Mouse (Mus musculus) neutrophil, adult 5-6 weeks (primary cell): ENCODE data around the gene Sept11. TPM values are rescaled to one million over a fixed set of nuclear protein-coding genes. Genes with fewer than 3 reads are reported as not detected.

Experiments used
- ATAC-seq: fragments of 151-379, 151-347 bp; 2 replicates; pipeline ENCODE4 v1.8.0; 2017; ENCODE audit warnings: mild to moderate bottlenecking, moderate TSS enrichment; ENCODE audit not compliant: insufficient number of reproducible peaks, poor library complexity, low FRiP score, severe bottlenecking; ENCODE audit errors: extremely low read depth
- total RNA-seq: library from RNA; stranded (forward); fragments of 200-1000 nt; gene quantifications from 2 replicates; pipeline ENCODE4 v1.2.3, GENCODE M21; 2017

The Sept11 gene
- total RNA-seq, 1 experiment from 2014 or later: 42.7 TPM

- no peak for ATAC-seq
Observed at GRCm38 (mm10) chr5:93124031-93124826, 31.0 kb downstream of the Sept11 start.

DNA sequence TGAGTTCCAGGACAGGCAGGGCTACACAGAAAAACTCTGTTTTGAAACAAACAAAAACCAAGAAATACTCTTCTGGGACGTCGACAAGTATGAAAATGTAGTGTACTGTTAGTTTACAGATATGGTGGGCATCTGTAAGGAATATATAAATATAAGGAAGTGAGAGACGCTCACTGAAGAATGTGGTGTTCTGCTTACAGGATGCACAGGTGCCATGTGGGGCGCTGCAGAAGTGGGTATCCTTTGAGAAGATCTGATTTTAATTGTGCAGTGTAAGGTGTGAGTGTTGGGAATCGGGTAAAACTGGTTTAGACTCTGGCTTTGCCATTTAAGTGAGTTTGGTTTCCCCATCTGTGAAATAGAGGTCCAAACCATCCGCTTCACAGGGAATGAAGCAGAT, 32.1 kb downstream of the Sept11 start:
- peak; percentile 55; the same call in 1 of the 2 replicates for ATAC-seq

- ATAC-seq: no peak
Observed at GRCm38 (mm10) chr5:93126222-93126929, 33.1 kb downstream of the Sept11 start.

DNA sequence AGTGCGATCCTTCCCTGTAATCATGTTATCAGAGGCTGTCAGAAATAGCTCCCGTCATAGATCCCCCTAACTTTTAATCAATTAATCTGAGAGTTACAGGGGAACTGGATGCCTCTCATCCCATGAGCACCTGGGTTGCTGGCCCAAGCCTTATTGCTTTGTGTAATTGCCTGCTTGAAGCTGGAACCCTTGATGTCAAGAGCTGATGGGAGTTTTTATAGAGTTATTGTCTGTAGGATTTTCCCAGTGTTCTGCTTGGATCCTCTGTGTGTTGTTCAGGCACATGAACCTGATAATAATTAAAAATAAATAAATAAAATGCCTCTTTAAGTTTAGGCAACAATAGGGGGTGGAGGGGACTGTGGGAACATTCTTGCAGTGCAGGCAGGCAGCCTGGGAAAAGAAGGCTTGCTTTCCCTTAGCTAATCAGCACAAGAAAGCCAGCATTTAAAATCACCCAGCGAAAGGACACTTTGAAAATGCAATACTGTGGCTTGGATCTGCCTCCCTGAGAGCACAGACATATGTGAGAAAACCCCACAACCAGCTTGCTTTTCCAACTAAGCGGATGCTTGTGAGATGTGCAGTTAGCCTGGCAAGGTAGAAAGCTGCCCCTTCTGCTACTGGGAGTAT, 33.8 kb downstream of the Sept11 start:
- ATAC-seq: no peak

DNA sequence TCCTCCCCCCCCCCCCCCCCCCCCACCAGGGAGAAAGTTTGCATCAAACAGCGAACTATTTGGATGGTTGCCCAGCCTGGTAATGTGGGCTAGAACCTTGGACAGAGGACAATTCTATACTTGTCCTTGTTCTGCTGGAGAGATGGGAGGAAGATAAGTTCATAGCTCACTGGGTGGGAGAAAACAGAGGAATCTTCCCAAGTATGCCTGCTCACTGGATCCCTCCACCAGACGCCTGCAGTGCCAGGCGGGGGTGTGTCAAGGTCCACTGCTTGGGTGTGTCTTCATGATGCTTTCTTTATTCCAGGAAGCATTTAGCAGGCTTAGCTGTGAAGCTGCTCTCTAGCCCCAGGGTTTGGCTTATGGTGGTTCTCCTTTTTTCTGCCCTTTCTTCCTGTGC, 34.5 kb downstream of the Sept11 start:
- no peak for ATAC-seq

DNA sequence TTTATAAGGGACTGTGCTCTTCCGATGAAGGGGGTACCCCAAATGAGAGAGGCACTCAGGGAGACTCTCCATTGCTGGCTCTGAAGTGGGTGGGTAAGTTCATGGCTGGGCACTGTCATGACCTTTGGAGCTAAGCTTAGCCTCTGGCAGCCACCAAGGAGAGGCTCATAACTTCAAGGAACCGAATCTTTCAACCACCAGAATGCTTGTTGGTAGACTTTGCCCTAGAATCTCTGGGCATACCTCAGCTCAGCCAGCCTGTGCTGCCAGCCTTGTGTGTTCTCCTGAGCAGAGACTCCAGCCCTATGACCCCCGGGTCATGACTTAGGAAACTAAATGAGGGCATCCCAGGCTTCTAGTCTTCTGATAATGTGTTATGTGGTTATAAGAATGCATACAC, 35.5 kb downstream of the Sept11 start:
- no peak for ATAC-seq

DNA sequence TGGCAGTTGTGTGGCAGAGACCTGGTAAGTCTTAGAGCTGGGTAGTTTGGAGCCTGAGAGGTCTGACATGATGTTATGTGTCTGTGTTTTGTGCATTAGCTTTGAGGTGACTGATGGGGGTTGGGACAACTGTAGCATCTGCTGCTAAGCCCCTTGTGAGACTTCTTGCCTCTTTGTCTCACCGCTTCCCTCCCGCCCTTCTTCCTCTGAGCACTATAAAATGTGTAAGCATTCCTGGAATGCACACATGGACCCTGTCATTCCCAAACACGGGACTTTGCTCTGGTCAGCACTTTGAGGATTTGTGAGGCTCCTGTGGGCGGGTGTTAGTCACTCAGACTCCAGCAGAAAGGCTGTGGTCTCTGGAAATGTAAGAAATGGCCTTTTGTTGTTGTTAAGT, 36.7 kb downstream of the Sept11 start:
- ATAC-seq: no peak

DNA sequence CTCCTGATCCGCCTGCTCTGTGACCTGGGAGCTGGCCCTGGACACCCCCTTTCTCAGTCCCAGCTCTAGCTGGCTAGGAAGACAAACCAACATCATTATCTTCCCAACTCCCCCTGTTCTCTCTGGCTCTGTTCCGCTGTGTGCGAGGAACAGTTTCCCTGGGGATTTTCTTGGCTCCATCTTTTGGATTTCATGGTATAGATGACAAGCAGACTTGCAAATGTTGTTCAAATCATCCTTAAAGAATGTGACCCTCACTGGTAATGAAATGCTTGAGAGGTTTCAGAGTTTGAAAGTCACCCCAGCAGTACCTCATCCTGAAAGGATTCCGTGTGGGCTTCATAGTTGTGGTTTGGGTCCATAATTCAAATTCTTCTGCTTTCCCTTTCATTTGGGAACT, 38.2 kb downstream of the Sept11 start:
- ATAC-seq: no peak

DNA sequence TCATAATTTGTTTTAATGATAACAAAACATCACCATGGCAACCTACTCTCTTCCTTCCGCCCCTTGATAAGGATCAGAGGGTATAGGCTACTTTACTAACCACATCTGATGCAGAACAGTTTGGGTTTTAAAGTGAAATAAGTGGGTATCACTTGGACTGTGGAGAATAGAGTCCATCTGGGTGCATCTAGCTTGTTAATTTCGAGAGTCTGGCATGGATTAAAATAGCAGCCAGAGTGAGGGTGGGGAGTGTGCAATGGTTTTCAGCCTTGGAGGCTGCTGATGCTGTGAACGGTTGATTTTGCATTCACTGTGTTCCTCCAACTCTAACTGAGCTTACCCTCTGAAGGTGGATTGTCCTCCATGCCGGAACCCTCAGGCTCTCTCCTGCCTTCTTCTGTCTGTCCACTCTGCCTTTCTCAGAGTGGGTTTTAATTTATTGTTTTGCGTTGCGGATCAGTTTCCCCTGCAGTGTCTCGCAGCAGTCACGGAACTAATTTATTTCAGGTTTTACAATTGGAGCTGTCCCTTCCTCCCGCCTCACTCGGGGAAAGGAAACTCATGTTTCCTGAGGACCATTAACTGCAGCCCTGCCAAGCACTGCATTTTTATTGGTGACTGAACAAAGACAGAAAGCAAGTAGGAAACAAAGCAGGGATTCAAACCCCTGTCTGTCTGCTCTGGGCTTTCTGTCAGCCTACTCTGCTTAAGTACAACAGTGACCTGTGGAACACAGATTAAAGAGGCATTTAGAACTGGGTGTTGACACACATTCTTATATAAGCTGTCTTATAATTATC, 40.4 kb downstream of the Sept11 start:
- peak; percentile 49; the same call in 1 of the 2 replicates for ATAC-seq

GRCm38 (mm10) chr5:93135368-93136107, 42.3 kb downstream of the Sept11 start:
- ATAC-seq: no peak

GRCm38 (mm10) chr5:93136956-93137586, 43.8 kb downstream of the Sept11 start:
- ATAC-seq: peak; percentile 68

GRCm38 (mm10) chr5:93139350-93139749, 46.1 kb downstream of the Sept11 start:
- ATAC-seq: no peak

DNA sequence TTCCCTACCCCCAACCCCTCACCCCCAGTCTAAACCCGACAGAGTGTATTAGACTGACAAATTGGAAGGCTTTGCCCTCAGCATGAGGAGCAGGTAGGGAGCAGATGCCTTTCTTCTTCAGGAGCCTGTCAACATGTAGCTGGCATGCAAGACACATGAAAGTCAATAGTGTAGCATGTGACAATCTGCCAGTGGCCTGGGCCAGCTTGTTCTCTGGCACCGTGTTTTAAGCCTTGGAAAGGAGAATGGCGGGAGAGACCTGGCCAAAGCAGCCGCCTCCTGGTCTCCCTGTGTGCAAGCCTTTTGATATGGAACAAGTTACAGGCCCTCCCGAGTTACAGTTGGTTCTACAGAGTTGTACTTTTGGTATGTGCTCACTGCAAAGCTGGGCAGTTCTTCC, 47.5 kb downstream of the Sept11 start:
- no peak for ATAC-seq

DNA sequence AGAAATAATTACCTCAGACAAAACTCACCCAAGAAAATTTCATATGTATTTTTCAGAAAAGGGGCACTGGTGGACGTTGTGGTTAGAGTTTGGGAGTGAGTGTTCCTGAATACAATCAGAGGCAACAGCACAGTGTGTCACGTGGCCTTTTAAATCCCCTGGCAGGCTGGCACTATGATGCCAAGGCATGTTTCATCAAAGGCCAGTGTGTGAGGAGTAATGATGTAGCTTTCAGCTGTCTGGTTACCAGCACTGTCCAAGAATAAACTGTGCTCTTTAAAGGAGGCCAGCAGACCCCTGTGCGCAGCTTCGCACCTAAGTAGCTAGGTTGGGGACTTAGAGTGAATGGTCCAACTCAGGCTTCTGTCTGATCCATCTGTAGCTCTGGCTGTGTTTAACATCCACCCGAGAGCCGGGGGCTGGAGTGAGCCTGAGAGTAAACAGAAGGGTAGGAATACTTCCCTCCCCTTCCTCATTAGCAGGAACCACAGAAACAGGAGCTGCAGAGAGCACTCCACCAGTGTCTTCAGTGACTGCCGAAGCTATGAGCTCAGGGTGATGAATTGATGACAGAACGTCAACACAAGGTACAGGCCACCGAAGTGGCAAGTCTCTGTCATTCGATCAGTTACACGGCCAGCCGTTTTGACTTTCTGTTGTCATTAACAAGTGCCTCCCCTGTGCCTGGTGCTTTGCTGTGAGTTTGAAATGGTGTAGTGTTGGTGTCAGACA, 50.3 kb downstream of the Sept11 start:
- no peak for ATAC-seq

- no peak for ATAC-seq
Observed at GRCm38 (mm10) chr5:93144874-93145273, 51.6 kb downstream of the Sept11 start.

DNA sequence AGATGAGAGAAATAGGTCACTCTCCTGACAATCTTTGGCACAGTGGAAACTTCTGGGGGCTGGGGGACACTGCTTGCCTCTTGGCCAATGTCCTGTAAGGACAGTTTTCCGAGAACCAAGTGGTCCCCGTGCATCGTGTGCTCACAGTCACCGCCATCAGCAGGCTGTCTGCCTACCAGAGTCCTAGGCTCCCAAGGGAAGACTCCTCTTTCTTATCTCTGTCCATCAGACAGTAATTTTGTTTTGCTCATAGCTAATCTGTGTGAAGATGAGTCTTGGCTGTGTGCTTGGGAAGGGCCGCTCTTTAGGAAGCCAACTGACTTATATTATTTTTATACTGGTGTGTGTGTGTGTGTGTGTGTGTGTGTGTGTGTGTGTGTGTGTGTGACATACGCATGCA, 52.3 kb downstream of the Sept11 start:
- ATAC-seq: no peak

DNA sequence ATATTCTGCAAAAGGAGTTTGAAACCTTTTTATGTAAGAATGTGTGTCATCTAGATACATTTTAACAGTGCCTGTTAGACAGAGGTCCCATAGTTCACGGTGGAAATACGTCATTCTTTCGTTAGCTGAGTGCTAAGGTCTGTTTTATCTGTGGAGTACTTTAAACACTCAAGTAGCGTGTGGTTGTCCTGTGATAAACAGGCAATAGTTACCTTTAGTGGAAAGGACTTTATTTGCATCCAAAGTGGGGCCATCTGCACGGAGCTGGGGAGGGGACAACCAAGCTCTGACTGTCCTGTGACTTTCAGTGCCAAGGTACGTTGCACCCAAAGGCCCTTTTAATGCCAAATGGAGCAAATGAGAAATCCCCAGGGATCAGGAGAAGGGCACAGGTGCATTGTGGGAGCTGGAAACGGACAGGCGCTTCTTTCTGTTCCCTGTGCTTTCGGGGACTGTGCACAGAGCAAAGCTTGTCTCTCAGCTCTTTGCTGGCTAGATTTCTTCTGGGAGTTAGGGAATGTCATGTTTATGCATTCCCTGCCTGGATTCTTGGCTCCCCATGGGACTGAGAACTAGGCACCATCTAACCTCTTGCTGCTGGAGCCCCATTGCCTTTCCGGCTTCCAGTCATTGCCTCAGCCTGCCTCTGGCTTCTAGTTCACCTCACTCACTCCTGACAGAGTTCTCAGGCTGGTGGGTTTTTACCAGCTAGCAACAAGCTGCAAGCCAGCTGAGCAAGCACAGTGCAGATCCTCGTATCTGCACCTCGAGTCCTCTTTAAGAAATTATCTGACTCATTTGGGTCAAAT, 56.9 kb downstream of the Sept11 start:
- ATAC-seq: no peak
